Mouse (Mus musculus): ENCODE results near the gene Furin.

GRCm38 (mm10) chr7:80346173-80346572 lies 59.1 kb downstream of the Furin start:
- TF ChIP-seq POLR2A (IDR thresholded peaks at IDR 0.05; ENCODE audit: extremely low read depth, insufficient read depth, low read length): no peak
- no peak for TF ChIP-seq CTCF (IDR thresholded peaks at IDR 0.05; ENCODE audit: low read depth, low read length)

All from liver, adult 2 months (tissue).